Mouse (Mus musculus) heart, adult 2 months (tissue): ENCODE data around the gene Sema4a. TPM values are rescaled to one million over a fixed set of nuclear protein-coding genes. Genes with fewer than 3 reads are reported as not detected.

Source experiments
- DNase-seq, 2 experiments: peaks; one replicate each; pipeline ENCODE4 v3.0.0; 2021
- H3K27ac ChIP-seq: fragments of 200-600 bp; 2 replicates; pipeline ENCODE4 v1.8.1; 2022
- H3K27me3 ChIP-seq: fragments of 200-500 bp; 2 replicates; pipeline ENCODE4 v1.6.1; 2012; ENCODE audit warnings: mild to moderate bottlenecking, low read length, inconsistent platforms, mixed read lengths; ENCODE audit not compliant: control insufficient read depth, insufficient read depth
- H3K36me3 ChIP-seq: fragments of 200-500 bp; 2 replicates; pipeline ENCODE4 v1.6.1; 2012; ENCODE audit warnings: low read length, inconsistent platforms; ENCODE audit not compliant: control insufficient read depth, insufficient read depth
- H3K4me1 ChIP-seq: fragments of 200-500 bp; 2 replicates; pipeline ENCODE4 v1.6.1; 2011; ENCODE audit warnings: low read length; ENCODE audit not compliant: control insufficient read depth, insufficient read depth
- H3K4me3 ChIP-seq: fragments of 200-600 bp; 2 replicates; pipeline ENCODE4 v1.8.1; 2022
- H3K79me2 ChIP-seq: fragments of 200-500 bp; replicated peaks from 2 replicates; pipeline ENCODE4 v1.6.1; 2012; ENCODE audit warnings: mild to moderate bottlenecking, inconsistent platforms, low read length, moderate library complexity, mixed read lengths; ENCODE audit not compliant: control insufficient read depth, insufficient read depth
- H3K9ac ChIP-seq: fragments of 200-500 bp; 2 replicates; pipeline ENCODE4 v1.6.1; 2012; ENCODE audit warnings: low read depth, mild to moderate bottlenecking, control low read depth, inconsistent platforms, low read length, mixed read lengths
- CTCF ChIP-seq: fragments of 200-600 bp; IDR thresholded peaks from 2 replicates; pipeline ENCODE4 v1.8.1; 2022; ENCODE audit warnings: antibody characterized with exemption, mild to moderate bottlenecking, moderate library complexity
- EP300 ChIP-seq: fragments of 200-500 bp; IDR thresholded peaks from 2 replicates; pipeline ENCODE4 v1.6.1; 2011; ENCODE audit warnings: low read depth, low read length, control low read depth; ENCODE audit not compliant: insufficient read depth
- POLR2A ChIP-seq: fragments of 200-500 bp; IDR thresholded peaks from 2 replicates; pipeline ENCODE4 v1.6.1; 2011; ENCODE audit warnings: mild to moderate bottlenecking, low read depth, low read length, control low read depth; ENCODE audit not compliant: insufficient read depth
- WGBS: fragments of 180-500 bp; shearing (Covaris S2); methylation state at CpG from one replicate; pipeline ENCODE4 v1.1.7; 2018; 5-methylcytosine and 5-hydroxymethylcytosine counted together
- intact Hi-C: fragments of 180-260 bp; cut with DNase I; formaldehyde crosslinking; loops from one replicate; pipeline ENCODE4 v1.15.1; 2025
- polyA plus RNA-seq: library from polyadenylated mRNA; depleted of rRNA; stranded (reverse); fragments of >200 nt; gene quantifications from 2 replicates; pipeline ENCODE4 v1.2.3, GENCODE M21; 2012
- total RNA-seq, 2 experiments: library from RNA; stranded (reverse); gene quantifications; 2 replicates each; pipeline ENCODE4 v1.2.3; 2021

The Sema4a gene
- total and polyA plus RNA-seq, 3 experiments = 3.2 to 9.5 (median 3.3) TPM

- TF ChIP-seq CTCF (peak; percentile 99; the same call in 1 of the 2 replicates), EP300 (peak; percentile 42; the same call in 1 of the 2 replicates), POLR2A (no peak)
- Histone ChIP-seq H3K4me1 (peaks cover 2% of the 10 kb centered on the region), H3K27ac (no peak overlapping the region), H3K9ac (no peak overlapping the region), H3K4me3 (no peak overlapping the region), H3K79me2 (no peaks in the 10 kb centered on the region), H3K27me3 (no peaks in the 10 kb centered on the region), H3K36me3 (no peaks in the 10 kb centered on the region)
- DNase-seq = peak; percentile 73 to 81
- intact Hi-C loops = loop anchor here (1.0 kb wide), 1 partner anchor 39 kb away; no protein-coding TSS in a partner anchor
- 20% methylated on average over 5 of the region's 5 CpGs for WGBS
These were observed 22.6 kb upstream of the Sema4a start for GRCm38 (mm10) chr3:88483621-88484020.

GRCm38 (mm10) chr3:88483141-88483540, 22.2 kb upstream of the Sema4a start:
- intact Hi-C loops = loop anchor here (1.0 kb wide), 1 partner anchor 39 kb away; no protein-coding TSS in a partner anchor
- Histone ChIP-seq H3K27me3 (no peaks in the 10 kb centered on the region), H3K4me1 (no peaks in the 10 kb centered on the region), H3K36me3 (no peaks in the 10 kb centered on the region), H3K9ac (no peak overlapping the region), H3K27ac (no peak overlapping the region), H3K79me2 (no peaks in the 10 kb centered on the region), H3K4me3 (no peak overlapping the region)
- WGBS = 68% methylated on average over 8 of the region's 8 CpGs
- TF ChIP-seq CTCF (no peak), POLR2A (no peak), EP300 (no peak)
- no peak for DNase-seq

- Histone ChIP-seq H3K79me2 (no peaks in the 10 kb centered on the region), H3K27ac (no peak overlapping the region), H3K27me3 (no peaks in the 10 kb centered on the region), H3K36me3 (no peaks in the 10 kb centered on the region), H3K4me1 (peaks cover 1% of the 10 kb centered on the region; the same call in 1 of the 2 replicates), H3K9ac (no peak overlapping the region), H3K4me3 (no peak overlapping the region)
- 70% methylated on average over 18 of the region's 18 CpGs for WGBS
- intact Hi-C loops = no loop called here
- TF ChIP-seq CTCF = no peak
- TF ChIP-seq POLR2A = no peak
- no peak for TF ChIP-seq EP300
- no peak for DNase-seq
These were observed 21.4 kb upstream of the Sema4a start for GRCm38 (mm10) chr3:88482336-88482735.

- no peak overlapping the region for H3K9ac ChIP-seq
These were observed 20.5 kb upstream of the Sema4a start for GRCm38 (mm10) chr3:88481372-88482040.

GRCm38 (mm10) chr3:88480679-88481078, 19.7 kb upstream of the Sema4a start:
- intact Hi-C loops = no loop called here
- no peak overlapping the region for H3K27ac ChIP-seq
- no peak for DNase-seq
- no peaks in the 10 kb centered on the region for H3K27me3 ChIP-seq
- no peaks in the 10 kb centered on the region for H3K79me2 ChIP-seq
- no peaks in the 10 kb centered on the region for H3K36me3 ChIP-seq
- H3K9ac ChIP-seq = no peak overlapping the region
- H3K4me1 ChIP-seq = peaks cover 1% of the 10 kb centered on the region; the same call in 1 of the 2 replicates
- no peak for TF ChIP-seq POLR2A
- no peak overlapping the region for H3K4me3 ChIP-seq
- WGBS = 94% methylated on average over 5 of the region's 5 CpGs

More at GRCm38 (mm10) chr3:88481372-88482040, 20.5 kb upstream of the Sema4a start:
- no peaks in the 10 kb centered on the region for H3K79me2 ChIP-seq
- no peak overlapping the region for H3K4me3 ChIP-seq
- H3K27ac ChIP-seq = no peak overlapping the region
- WGBS = 72% methylated on average over 8 of the region's 8 CpGs
- TF ChIP-seq CTCF (no peak), EP300 (no peak), POLR2A (no peak)
- no peaks in the 10 kb centered on the region for H3K27me3 ChIP-seq
- no peak for DNase-seq
- H3K4me1 ChIP-seq = peaks cover 1% of the 10 kb centered on the region; the same call in 1 of the 2 replicates
- H3K36me3 ChIP-seq = no peaks in the 10 kb centered on the region
- intact Hi-C loops = no loop called here

GRCm38 (mm10) chr3:88479828-88480227, 18.8 kb upstream of the Sema4a start:
- Histone ChIP-seq H3K79me2 (no peaks in the 10 kb centered on the region), H3K9ac (no peak overlapping the region), H3K27me3 (no peaks in the 10 kb centered on the region), H3K27ac (no peak overlapping the region), H3K4me3 (no peak overlapping the region), H3K36me3 (no peaks in the 10 kb centered on the region), H3K4me1 (peaks cover 1% of the 10 kb centered on the region; the same call in 1 of the 2 replicates)
- TF ChIP-seq EP300 = no peak
- TF ChIP-seq CTCF = no peak
- no peak for TF ChIP-seq POLR2A
- WGBS = 75% methylated on average over 4 of the region's 4 CpGs
- no peak for DNase-seq
- intact Hi-C loops = no loop called here
